In genomic region chr9:35369063-35369462, GRCm38 (mm10) we compare ENCODE assay signal across 18 mouse cellular contexts. TPM values are rescaled to one million over a fixed set of nuclear protein-coding genes. Genes with fewer than 3 reads are reported as not detected.
DNase-seq lines count a peak whose midpoint lies in the region; ATAC-seq and TF ChIP-seq lines count a peak whose summit lies in the region.
"Had no signal": no experiment of that assay in that cellular context is flagged by ENCODE, and none has a peak within 500 bp of the region (broad histone marks: within the 10 kb centered on the region; RNA-seq: fewer than 3 reads in every experiment).

No protein-coding gene starts in this region.

- peaks cover 21% of the 10 kb centered on the region for H3K4me1 ChIP-seq in kidney, embryonic 15.5 days
- peaks cover 24% of the 10 kb centered on the region for H3K4me1 ChIP-seq in limb, embryonic 15.5 days
- H3K4me1 ChIP-seq: liver, embryonic 15.5 days had no signal

- H3K27ac ChIP-seq in gastrocnemius, adult 2 months = no peak overlapping the region
- H3K27ac ChIP-seq in kidney, embryonic 15.5 days = no peak overlapping the region
- no peak overlapping the region for H3K27ac ChIP-seq in limb, embryonic 15.5 days
- H3K27ac ChIP-seq: layer of hippocampus, adult 2 months; liver, embryonic 15.5 days had no signal

- H3K9me3 ChIP-seq in kidney, embryonic 15.5 days (replicated peaks) = no peaks in the 10 kb centered on the region
- H3K9me3 ChIP-seq in limb, embryonic 15.5 days = no peaks in the 10 kb centered on the region
- H3K9me3 ChIP-seq: G1E; liver, embryonic 15.5 days had no signal

- peak; percentile 34 for ATAC-seq in kidney, embryonic 15.5 days (replicated peaks; ENCODE audit: low FRiP score)
- peak; percentile 75 for ATAC-seq in limb, embryonic 15.5 days (ENCODE audit: insufficient number of reproducible peaks, low FRiP score, low TSS enrichment, low read depth)

- TF ChIP-seq CTCF in gastrocnemius, adult 2 months (IDR thresholded peaks at IDR 0.05) = no peak
- TF ChIP-seq CTCF in brain, embryonic 14.5 days (IDR thresholded peaks at IDR 0.05; ENCODE audit: borderline replicate concordance, extremely low read depth, insufficient read depth, insufficient read length) = no peak

- H3K27me3 ChIP-seq in kidney, embryonic 15.5 days = no peaks in the 10 kb centered on the region; the same call in 1 of the 2 replicates
- no peaks in the 10 kb centered on the region for H3K27me3 ChIP-seq in limb, embryonic 15.5 days
- H3K27me3 ChIP-seq: liver, embryonic 15.5 days had no signal

- WGBS in kidney, embryonic 15.5 days = 38% methylated on average over 5 of the region's 5 CpGs
- WGBS in limb, embryonic 15.5 days = 60% methylated on average over 5 of the region's 5 CpGs

- no peak overlapping the region for H3K4me3 ChIP-seq in gastrocnemius, adult 2 months
- no peak overlapping the region for H3K4me3 ChIP-seq in kidney, embryonic 15.5 days (replicated peaks)
- H3K4me3 ChIP-seq in limb, embryonic 15.5 days = no peak overlapping the region
- H3K4me3 ChIP-seq: layer of hippocampus, adult 2 months; liver, embryonic 15.5 days had no signal

- DNase-seq in gastrocnemius, adult 2 months = peak; percentile 21
- DNase-seq in gastrocnemius, postnatal 10 days = no peak
- DNase-seq in kidney, postnatal 14 days = no peak
- peak; percentile 45 for DNase-seq in brain, embryonic 14.5 days (ENCODE audit: low read depth)
- no peak for DNase-seq in embryo, embryonic 10.5 days (ENCODE audit: low spot score)
- DNase-seq in c-Kit-positive CD71-positive TER-119-positive erythroid progenitor cells, embryonic 14.5 days (ENCODE audit: low spot score) = no peak
- DNase-seq: adrenal gland, postnatal 14 days; B cell, adult 2 months; heart, postnatal 4 days; kidney, adult 18-20 months; lung, postnatal 36 days; right cerebral cortex, postnatal 14 days; thymus, adult 18-20 months had no signal

- TF ChIP-seq POLR2A in brain, embryonic 14.5 days (IDR thresholded peaks at IDR 0.05; ENCODE audit: borderline replicate concordance, extremely low read depth, insufficient read depth, insufficient read length, poor library complexity, severe bottlenecking) = no peak

- no peak overlapping the region for H3K9ac ChIP-seq in kidney, embryonic 15.5 days
- H3K9ac ChIP-seq in limb, embryonic 15.5 days = no peak overlapping the region
- H3K9ac ChIP-seq: liver, embryonic 15.5 days had no signal

- H3K36me3 ChIP-seq in kidney, embryonic 15.5 days = no peaks in the 10 kb centered on the region
- H3K36me3 ChIP-seq in limb, embryonic 15.5 days = no peaks in the 10 kb centered on the region
- H3K36me3 ChIP-seq: G1E; liver, embryonic 15.5 days had no signal

- H3K4me2 ChIP-seq in kidney, embryonic 15.5 days = no peak overlapping the region
- no peak overlapping the region for H3K4me2 ChIP-seq in limb, embryonic 15.5 days
- H3K4me2 ChIP-seq: liver, embryonic 15.5 days had no signal

- intact Hi-C loops in gastrocnemius, adult 2 months (cut with DNase I) = no loop called here

RNA-seq across cellular contexts. Expression of gene Cdon, which starts 51.9 kb away (rescaled TPM):
- total RNA-seq in gastrocnemius, adult 2 months (2021) = 10 to 100 TPM; 12.4 to 12.9 TPM
- total RNA-seq in gastrocnemius, postnatal 10 days (2021) = 10 to 100 TPM; 29.5 to 37.8 TPM
- polyA plus RNA-seq in kidney, embryonic 15.5 days (2015; fragmentation: Nextera tagmentation; extraction: Ambion mirVana) = 4.0 and 4.2 TPM in 2 replicates
- 22.4 and 31.5 TPM in 2 replicates for polyA plus RNA-seq in brain, embryonic 14.5 days (2012; rRNA removed)
- polyA plus RNA-seq in limb, embryonic 15.5 days (2015; fragmentation: Nextera tagmentation; extraction: Ambion mirVana) = 28.6 and 35.9 TPM in 2 replicates

Comparison
In these comparisons a context has a peak if more than half of its experiments do, and no peak if none do; other contexts are left out.
1. DNase-seq: peak in gastrocnemius, adult 2 months (single experiment) and brain, embryonic 14.5 days (single experiment); none in gastrocnemius, postnatal 10 days (single experiment), kidney, postnatal 14 days (single experiment), embryo, embryonic 10.5 days (single experiment) and c-Kit-positive CD71-positive TER-119-positive erythroid progenitor cells, embryonic 14.5 days (single experiment).